Mouse (Mus musculus) thymus, postnatal 36 days (tissue): ENCODE results near the gene Palmd.

ENCODE experiments used
- DNase-seq, 2 experiments: peaks; one replicate each; pipeline ENCODE4 v3.0.0; 2022; ENCODE audit warnings: mixed read lengths in 2 of 2

Gene Palmd

GRCm38 (mm10) chr3:116955061-116955460 lies 13.7 kb downstream of the Palmd start:
- no peak for DNase-seq

GRCm38 (mm10) chr3:116953366-116953765 lies 15.4 kb downstream of the Palmd start:
- DNase-seq: no peak

- DNase-seq: no peak
Observed at GRCm38 (mm10) chr3:116952242-116952899, 16.4 kb downstream of the Palmd start.

GRCm38 (mm10) chr3:116951489-116951888 lies 17.3 kb downstream of the Palmd start:
- no peak for DNase-seq

GRCm38 (mm10) chr3:116950665-116951115 lies 18.1 kb downstream of the Palmd start:
- DNase-seq: no peak

- DNase-seq: no peak
Observed at GRCm38 (mm10) chr3:116946476-116946875, 22.3 kb downstream of the Palmd start.

GRCm38 (mm10) chr3:116943422-116943821 lies 25.4 kb downstream of the Palmd start:
- DNase-seq: no peak

GRCm38 (mm10) chr3:116942751-116943150 lies 26.0 kb downstream of the Palmd start:
- no peak for DNase-seq

GRCm38 (mm10) chr3:116941559-116942117 lies 27.1 kb downstream of the Palmd start:
- no peak for DNase-seq

- no peak for DNase-seq
Observed at GRCm38 (mm10) chr3:116940804-116941558, 27.8 kb downstream of the Palmd start.

GRCm38 (mm10) chr3:116936934-116937691 lies 31.7 kb downstream of the Palmd start:
- no peak for DNase-seq

- no peak for DNase-seq
Observed at GRCm38 (mm10) chr3:116933158-116933557, 35.6 kb downstream of the Palmd start.

- DNase-seq: no peak
Observed at GRCm38 (mm10) chr3:116928994-116929393, 39.8 kb downstream of the Palmd start.

GRCm38 (mm10) chr3:116923042-116923441 lies 45.7 kb downstream of the Palmd start:
- DNase-seq: no peak

- no peak for DNase-seq
Observed at GRCm38 (mm10) chr3:116921535-116921934, 47.3 kb downstream of the Palmd start.

GRCm38 (mm10) chr3:116917016-116917415 lies 51.8 kb downstream of the Palmd start:
- no peak for DNase-seq

- DNase-seq: no peak
Observed at GRCm38 (mm10) chr3:116914931-116915330, 53.9 kb downstream of the Palmd start.

- no peak for DNase-seq
Observed at GRCm38 (mm10) chr3:116914374-116914773, 54.4 kb downstream of the Palmd start.

- no peak for DNase-seq
Observed at GRCm38 (mm10) chr3:116906596-116906995, 62.2 kb downstream of the Palmd start.

- no peak for DNase-seq
Observed at GRCm38 (mm10) chr3:116905898-116906297, 62.9 kb downstream of the Palmd start.

- peak in 1 of 2 experiments; percentile 5 for DNase-seq
Observed at GRCm38 (mm10) chr3:116904158-116904557, 64.6 kb downstream of the Palmd start.

- no peak for DNase-seq
Observed at GRCm38 (mm10) chr3:116892872-116893271, 75.9 kb downstream of the Palmd start.

GRCm38 (mm10) chr3:116892206-116892563 lies 76.6 kb downstream of the Palmd start:
- no peak for DNase-seq
